Mouse (Mus musculus): Measurements from ENCODE around the gene Isg20. TPM values are rescaled to one million over a fixed set of nuclear protein-coding genes. Genes with fewer than 3 reads are reported as not detected.

Isg20 gene
- polyA plus RNA-seq, 1 experiment = 26.9 TPM

DNA sequence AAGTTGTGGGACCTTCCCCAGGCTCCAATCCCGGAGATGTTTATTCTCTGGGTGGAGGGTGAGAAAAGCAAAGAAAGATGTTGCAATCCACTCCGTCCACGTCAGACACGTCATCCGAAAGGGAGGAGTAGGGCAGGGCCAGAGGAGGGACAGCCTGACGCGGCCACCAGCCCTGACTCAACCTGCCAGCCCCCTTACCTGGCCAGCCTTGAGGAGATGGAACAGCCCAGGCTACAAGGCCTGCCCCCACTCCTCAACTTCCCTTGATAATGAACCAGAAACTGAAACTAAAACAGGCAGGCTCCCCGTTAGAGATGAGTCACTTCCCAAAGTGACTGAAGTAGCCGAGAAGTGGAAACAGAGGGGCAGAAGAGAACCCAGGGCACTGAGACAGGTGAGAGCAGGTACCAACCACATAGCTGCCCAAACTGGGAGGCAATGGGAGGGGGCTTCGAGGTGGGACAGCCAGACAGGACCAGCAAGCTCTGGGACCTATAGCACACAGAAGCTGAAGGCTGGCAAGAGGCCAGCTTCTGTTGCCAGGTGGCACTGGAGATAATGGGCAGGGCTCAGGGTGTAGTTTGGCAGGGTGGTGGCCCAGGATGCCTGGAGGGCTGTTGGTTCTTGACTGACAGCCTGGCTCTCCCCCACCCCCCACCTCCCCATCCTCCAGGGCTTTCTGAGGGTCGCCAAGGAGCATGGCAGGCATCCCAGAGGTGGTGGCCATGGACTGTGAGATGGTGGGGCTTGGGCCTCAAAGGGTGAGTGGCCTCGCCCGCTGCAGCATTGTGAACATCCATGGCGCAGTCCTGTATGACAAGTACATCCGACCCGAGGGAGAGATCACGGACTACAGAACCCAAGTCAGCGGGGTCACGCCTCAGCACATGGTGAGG lies 673 bp downstream of the Isg20 start:
- peak overlapping the region; percentile 64 for H3K4me3 ChIP-seq (replicated peaks)

DNA sequence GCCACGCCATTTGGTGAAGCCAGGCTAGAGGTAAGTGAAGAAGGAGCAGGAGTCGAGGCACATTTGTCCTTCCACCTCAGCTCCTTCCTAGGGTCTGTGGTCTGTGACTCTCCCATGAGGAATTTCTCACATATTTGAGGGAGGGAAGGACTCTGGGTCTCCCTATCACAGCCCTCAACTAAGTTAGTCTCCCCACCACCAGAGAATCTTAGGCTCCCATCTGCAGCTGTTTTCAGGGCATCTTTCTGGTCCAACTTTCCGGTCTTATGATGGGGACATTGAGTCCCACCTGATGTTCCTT lies 1.3 kb downstream of the Isg20 start:
- peaks cover 73% of the 10 kb centered on the region for H3K4me1 ChIP-seq (ENCODE audit: control insufficient read depth)

More for the DNA sequence above, 673 bp downstream of the Isg20 start:
- peaks cover 72% of the 10 kb centered on the region for H3K4me1 ChIP-seq (ENCODE audit: control insufficient read depth)
- TF ChIP-seq TAL1 (IDR thresholded peaks at IDR 0.05; ENCODE audit: low read length) = peak; percentile 86
- TF ChIP-seq GATA1 (IDR thresholded peaks at IDR 0.05; ENCODE audit: low read length) = peak; percentile 63; the same call in 1 of the 2 replicates
- H3K36me3 ChIP-seq (ENCODE audit: control insufficient read depth) = peaks cover 61% of the 10 kb centered on the region
- no peaks in the 10 kb centered on the region for H3K27me3 ChIP-seq (ENCODE audit: control insufficient read depth)
- H3K9me3 ChIP-seq (ENCODE audit: control insufficient read depth, low read length) = no peaks in the 10 kb centered on the region

DNA sequence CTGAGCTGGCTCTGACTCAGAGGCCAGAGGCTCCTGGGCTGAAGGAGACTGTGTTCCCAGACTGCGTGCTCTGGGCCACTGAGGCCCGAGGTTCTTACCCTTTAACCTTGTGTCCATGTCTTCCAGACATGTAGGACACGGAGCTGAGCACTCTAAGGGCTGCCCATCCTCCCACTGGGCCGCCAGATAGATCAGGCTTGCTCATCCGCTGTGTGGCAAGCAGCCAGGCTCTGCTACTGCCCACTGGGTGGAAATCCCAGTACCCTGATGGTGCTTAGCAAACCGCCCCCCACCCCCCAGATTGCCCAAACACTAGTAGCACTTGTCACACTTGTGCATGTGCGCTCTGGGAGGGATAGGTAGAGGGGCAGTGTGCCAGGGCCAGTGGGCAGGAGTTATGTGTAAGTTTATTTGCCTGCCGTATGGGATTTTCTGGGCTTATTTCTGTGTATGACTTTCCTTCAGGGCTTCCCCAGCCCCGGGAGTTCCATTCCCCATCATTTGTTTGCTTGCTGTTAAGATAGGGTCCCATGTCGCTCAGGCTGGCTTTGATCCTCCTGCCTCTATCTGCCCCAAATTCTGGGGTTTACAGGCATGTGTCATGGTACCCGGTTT lies 1.8 kb downstream of the Isg20 start:
- no peak for TF ChIP-seq GATA1 (IDR thresholded peaks at IDR 0.05; ENCODE audit: low read length)
- no peak for TF ChIP-seq TAL1 (IDR thresholded peaks at IDR 0.05; ENCODE audit: low read length)
- no peaks in the 10 kb centered on the region for H3K9me3 ChIP-seq (ENCODE audit: control insufficient read depth, low read length)
- peak overlapping the region; percentile 64 for H3K4me3 ChIP-seq (replicated peaks)
- H3K27me3 ChIP-seq (ENCODE audit: control insufficient read depth) = no peaks in the 10 kb centered on the region
- peaks cover 61% of the 10 kb centered on the region for H3K36me3 ChIP-seq (ENCODE audit: control insufficient read depth)
- H3K4me1 ChIP-seq (ENCODE audit: control insufficient read depth) = peaks cover 73% of the 10 kb centered on the region

More for the DNA sequence above, 1.3 kb downstream of the Isg20 start:
- Histone ChIP-seq H3K36me3 (ENCODE audit: control insufficient read depth) (peaks cover 61% of the 10 kb centered on the region), H3K4me3 (replicated peaks) (peak overlapping the region; percentile 64), H3K27me3 (ENCODE audit: control insufficient read depth) (no peaks in the 10 kb centered on the region), H3K9me3 (ENCODE audit: control insufficient read depth, low read length) (no peaks in the 10 kb centered on the region)
- TF ChIP-seq TAL1 (IDR thresholded peaks at IDR 0.05; ENCODE audit: low read length) (no peak), GATA1 (IDR thresholded peaks at IDR 0.05; ENCODE audit: low read length) (no peak)

DNA sequence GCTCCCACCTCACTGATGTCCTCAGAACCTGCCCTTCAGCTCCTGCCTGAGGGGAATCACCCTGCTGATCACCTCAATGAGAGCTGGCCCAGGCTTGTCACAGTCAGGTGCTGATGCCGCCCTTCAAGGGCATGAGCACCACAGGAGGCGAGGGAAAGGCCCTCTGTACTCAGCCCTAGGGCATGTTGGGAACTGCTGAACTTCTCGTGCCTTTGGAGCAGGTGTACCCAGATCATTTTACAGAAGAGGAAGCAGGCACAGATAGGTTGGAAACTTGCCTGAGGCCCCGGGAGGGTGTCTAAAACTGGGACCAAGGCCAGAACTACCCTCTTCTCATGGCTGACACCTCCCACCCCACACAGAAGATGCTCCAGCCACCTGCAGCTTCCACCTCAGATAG lies 5.5 kb downstream of the Isg20 start:
- Histone ChIP-seq H3K27me3 (ENCODE audit: control insufficient read depth) (peaks cover 5% of the 10 kb centered on the region), H3K9me3 (ENCODE audit: control insufficient read depth, low read length) (no peaks in the 10 kb centered on the region), H3K4me1 (ENCODE audit: control insufficient read depth) (peaks cover 42% of the 10 kb centered on the region), H3K4me3 (replicated peaks) (no peak overlapping the region), H3K36me3 (ENCODE audit: control insufficient read depth) (peaks cover 63% of the 10 kb centered on the region)
- TF ChIP-seq GATA1 (IDR thresholded peaks at IDR 0.05; ENCODE audit: low read length) (no peak), TAL1 (IDR thresholded peaks at IDR 0.05; ENCODE audit: low read length) (no peak)

DNA sequence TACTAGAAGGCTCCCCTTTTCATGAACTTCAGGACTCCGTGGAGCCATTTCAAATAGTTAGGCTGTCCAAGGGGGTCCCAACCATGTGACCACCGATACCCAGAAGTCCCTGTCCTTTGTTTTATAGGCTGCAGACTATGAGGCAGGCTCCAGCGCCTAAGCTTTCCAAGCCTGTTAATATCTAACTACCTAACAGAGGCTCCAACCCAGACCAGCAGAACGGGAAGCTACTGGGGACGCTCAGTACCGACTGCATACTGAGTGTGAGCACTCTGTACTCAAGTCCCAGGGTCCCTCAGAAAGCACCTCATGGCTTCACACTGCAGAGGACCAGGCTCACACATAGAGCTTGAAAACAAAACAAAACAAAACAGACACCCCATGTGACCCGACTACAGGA lies 9.3 kb downstream of the Isg20 start:
- TF ChIP-seq TAL1 (IDR thresholded peaks at IDR 0.05; ENCODE audit: low read length) (no peak), GATA1 (IDR thresholded peaks at IDR 0.05; ENCODE audit: low read length) (no peak)
- no peaks in the 10 kb centered on the region for H3K9me3 ChIP-seq (ENCODE audit: control insufficient read depth, low read length)

DNA sequence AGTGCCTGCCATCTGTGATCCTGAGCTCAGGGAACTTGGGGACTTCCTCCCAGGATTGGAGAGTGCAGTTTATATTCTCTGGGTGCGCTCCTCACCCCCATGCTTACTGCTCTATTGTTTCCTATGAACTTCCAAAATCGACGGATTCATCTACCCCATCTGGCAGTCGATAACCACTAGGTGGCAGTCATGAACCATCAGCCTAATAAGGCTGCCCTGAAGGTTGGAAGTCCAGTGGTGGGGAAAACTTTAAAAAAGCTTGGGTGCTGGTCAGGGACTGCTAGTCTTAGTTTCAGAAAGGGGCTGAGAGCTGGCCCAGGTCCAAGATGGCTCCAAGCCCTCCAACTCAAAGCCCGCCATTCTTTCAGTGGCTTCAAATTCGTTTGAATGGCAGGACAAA lies 11.1 kb downstream of the Isg20 start:
- Histone ChIP-seq H3K9me3 (ENCODE audit: control insufficient read depth, low read length) (no peaks in the 10 kb centered on the region), H3K4me1 (ENCODE audit: control insufficient read depth) (peaks cover 23% of the 10 kb centered on the region), H3K36me3 (ENCODE audit: control insufficient read depth) (peaks cover 13% of the 10 kb centered on the region), H3K27me3 (ENCODE audit: control insufficient read depth) (peaks cover 8% of the 10 kb centered on the region), H3K4me3 (replicated peaks) (no peak overlapping the region)
- TF ChIP-seq GATA1 (IDR thresholded peaks at IDR 0.05; ENCODE audit: low read length) (no peak), TAL1 (IDR thresholded peaks at IDR 0.05; ENCODE audit: low read length) (no peak)

More for the DNA sequence above, 9.3 kb downstream of the Isg20 start:
- H3K27me3 ChIP-seq (ENCODE audit: control insufficient read depth) = peaks cover 8% of the 10 kb centered on the region
- peaks cover 23% of the 10 kb centered on the region for H3K4me1 ChIP-seq (ENCODE audit: control insufficient read depth)
- peaks cover 31% of the 10 kb centered on the region for H3K36me3 ChIP-seq (ENCODE audit: control insufficient read depth)
- no peak overlapping the region for H3K4me3 ChIP-seq (replicated peaks)

DNA sequence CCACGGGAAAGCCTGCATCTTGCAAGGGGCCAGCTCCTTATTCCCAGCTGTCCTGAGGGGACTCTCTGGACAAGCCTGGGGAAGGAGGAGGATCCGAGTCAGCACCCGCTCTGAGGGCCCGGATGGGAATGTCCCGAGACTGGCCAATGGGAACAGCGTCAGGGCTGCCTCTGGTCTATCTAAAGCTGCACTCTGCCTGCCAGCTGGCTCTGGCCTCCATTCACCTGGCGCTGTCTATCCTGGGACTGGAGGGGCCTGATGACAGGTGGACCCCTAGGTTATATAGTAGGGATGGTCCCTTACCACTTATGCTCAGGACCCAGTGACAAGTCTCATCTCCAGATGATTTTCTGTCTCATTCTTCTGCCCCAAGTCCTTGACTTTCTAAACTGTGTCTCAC lies 11.6 kb downstream of the Isg20 start:
- TF ChIP-seq GATA1 (IDR thresholded peaks at IDR 0.05; ENCODE audit: low read length) = no peak
- H3K4me3 ChIP-seq (replicated peaks) = no peak overlapping the region
- H3K4me1 ChIP-seq (ENCODE audit: control insufficient read depth) = peaks cover 23% of the 10 kb centered on the region
- peaks cover 8% of the 10 kb centered on the region for H3K36me3 ChIP-seq (ENCODE audit: control insufficient read depth)
- H3K9me3 ChIP-seq (ENCODE audit: control insufficient read depth, low read length) = no peaks in the 10 kb centered on the region
- peaks cover 8% of the 10 kb centered on the region for H3K27me3 ChIP-seq (ENCODE audit: control insufficient read depth)

DNA sequence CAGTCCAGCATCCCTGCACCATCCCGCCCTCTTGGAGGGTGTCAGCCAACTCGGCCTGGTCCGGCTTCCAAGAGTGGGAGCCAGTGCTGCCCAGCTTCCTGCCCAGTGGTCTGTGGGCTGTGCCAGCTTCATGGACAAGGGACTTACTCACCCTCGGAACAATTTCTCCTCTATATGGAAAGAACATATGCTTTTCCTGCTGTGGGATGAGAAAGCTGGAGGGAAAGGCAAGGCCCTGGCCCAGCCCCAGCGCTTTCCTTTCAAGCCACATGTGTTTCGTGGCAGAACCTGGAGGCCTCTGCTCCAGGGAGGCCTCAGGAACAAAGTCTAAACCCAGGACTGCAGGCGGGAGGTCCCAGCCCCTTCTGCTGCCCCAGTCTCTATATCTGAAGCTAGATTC lies 12.5 kb downstream of the Isg20 start:
- TF ChIP-seq TAL1 (IDR thresholded peaks at IDR 0.05; ENCODE audit: low read length) = no peak
- no peak for TF ChIP-seq GATA1 (IDR thresholded peaks at IDR 0.05; ENCODE audit: low read length)
- Histone ChIP-seq H3K36me3 (ENCODE audit: control insufficient read depth) (no peaks in the 10 kb centered on the region), H3K4me1 (ENCODE audit: control insufficient read depth) (peaks cover 23% of the 10 kb centered on the region), H3K27me3 (ENCODE audit: control insufficient read depth) (peaks cover 11% of the 10 kb centered on the region), H3K4me3 (replicated peaks) (no peak overlapping the region), H3K9me3 (ENCODE audit: control insufficient read depth, low read length) (no peaks in the 10 kb centered on the region)

DNA sequence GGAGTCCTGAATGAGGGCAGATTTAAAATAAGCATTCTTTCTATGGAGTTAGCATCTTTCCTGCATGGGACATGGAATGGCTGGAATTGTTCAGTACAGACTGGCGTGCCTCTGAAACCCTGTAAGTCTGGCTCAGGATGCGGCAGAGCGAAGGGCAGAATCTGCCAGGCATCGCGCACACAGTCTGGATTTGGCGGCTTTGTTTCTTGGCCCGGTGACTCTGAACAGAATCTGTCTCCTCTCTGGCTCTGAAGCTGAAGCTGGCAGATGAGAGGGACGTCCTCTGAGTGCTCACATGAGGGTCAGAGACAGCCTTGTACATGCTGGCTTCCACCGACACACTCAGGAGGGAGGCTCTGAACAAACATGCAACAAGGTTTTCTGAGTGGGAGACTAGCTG lies 12.9 kb downstream of the Isg20 start:
- Histone ChIP-seq H3K4me3 (replicated peaks) (no peak overlapping the region), H3K27me3 (ENCODE audit: control insufficient read depth) (peaks cover 16% of the 10 kb centered on the region), H3K4me1 (ENCODE audit: control insufficient read depth) (peaks cover 23% of the 10 kb centered on the region), H3K36me3 (ENCODE audit: control insufficient read depth) (no peaks in the 10 kb centered on the region), H3K9me3 (ENCODE audit: control insufficient read depth, low read length) (no peaks in the 10 kb centered on the region)
- TF ChIP-seq TAL1 (IDR thresholded peaks at IDR 0.05; ENCODE audit: low read length) (no peak), GATA1 (IDR thresholded peaks at IDR 0.05; ENCODE audit: low read length) (no peak)
